Mouse (Mus musculus) thymus, adult 18-20 months (tissue): Measurements from ENCODE around the gene Rell1.
A peak's percentile ranks its signal among the peaks of the same experiment; 100 is the strongest.

Source experiments
- DNase-seq, 2 experiments: peaks; one replicate each; pipeline ENCODE4 v3.0.0; 2022; ENCODE audit warnings: mixed read lengths in 2 of 2

Gene Rell1

DNA sequence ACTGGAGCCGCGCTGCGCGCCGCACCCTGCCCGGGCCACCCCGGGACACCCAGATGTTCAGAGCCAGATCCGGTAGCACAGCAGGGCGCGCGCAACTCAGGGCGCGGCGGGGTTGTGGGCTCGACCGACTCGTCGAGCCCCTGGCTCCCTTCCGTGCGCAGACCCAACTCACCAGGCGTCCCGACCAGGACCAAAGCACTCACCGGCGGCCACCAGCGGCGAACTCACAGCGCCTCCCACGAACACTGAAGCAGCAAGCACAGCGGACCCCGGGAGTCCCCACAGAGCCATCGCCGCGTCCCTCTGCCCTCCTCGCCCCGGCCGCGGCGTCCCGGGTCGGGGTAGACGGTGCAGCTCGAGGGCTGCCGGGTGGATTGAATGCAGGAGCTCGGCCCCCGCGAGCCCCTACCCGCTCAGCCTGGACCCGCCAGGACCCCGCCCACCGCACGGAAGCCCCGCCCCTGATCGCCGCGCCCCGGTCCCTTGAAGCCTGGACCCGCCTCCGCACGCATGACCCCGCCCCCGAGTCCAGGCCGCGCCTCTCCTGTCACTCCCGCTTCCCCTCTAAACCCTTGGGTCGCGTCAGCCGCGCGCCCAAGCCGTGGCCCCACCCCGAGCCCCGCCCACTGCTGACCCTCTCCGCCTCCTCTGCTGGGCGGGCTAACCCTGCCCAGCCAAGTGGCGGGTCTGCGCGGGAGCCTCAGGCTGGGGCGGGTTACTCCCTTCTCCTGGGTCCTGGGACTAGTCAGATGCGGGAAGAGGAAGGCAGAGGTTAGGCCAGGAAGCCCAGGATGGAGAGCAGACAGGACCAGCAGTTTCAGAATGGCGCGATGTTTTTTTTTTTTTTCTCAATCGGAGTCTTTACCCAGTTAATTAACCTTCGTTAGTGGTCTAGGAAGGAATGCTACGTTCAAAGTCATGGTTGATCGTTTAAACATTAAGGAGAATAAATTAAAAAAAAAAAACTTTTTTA lies at the start of gene Rell1:
Rell1 (minus strand) TSS at position 455 of the 973 bp plus-strand sequence.
- DNase-seq: peak; percentile 95

DNA sequence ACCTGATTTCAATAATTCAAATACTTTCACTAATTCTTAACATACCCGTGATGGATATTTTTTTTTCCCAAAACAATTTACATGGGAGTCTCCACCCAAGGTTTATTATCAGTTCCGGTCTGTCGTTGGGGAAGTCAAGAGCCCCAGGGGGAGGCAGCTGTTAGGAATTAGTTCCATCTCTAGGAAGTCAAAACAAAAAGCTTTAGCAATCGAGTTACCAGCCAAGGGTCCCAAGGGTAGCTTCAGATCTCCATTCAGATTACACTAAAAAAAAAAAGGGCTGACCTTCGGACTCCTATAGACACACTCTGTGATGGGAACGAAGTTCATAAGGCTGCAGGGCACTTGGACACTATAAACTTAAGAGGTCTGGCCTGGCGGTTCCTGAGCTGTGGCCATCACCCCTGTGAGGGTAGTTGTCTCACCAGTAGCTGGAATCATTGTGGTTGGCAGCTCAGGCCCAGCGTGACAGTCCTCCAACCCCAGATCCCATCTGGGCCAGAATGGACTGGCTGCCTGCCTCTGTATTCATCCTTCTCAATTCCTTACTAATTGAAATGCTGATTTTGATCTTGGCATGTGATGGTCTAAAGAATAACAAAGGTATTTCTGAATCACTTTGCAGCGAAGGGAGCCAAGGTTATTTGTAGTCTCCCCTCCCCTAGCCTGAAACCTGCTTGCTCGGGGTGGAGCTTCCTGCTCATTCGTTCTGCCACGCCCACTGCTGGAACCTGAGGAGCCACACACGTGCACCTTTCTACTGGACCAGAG lies 44.1 kb upstream of the Rell1 start:
- DNase-seq: no peak

DNA sequence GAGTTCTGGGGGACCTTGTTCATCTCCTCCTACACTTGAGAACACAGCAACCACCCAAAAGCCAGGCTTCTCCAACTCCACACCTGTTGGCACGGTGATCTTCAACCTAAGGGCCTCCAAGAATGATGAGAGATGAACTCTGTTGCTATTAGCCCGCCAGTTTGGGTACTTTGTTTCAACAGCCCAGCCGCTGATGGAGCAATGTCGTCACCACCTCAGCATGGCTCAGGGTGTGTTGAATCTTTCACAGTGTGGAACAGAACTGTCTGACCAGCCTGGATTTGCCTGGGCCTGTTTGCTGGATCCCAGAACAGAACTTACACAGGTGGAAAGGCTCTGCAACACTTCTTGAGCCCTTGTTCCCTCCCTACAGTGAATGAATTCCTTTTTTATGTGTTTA lies 37.9 kb upstream of the Rell1 start:
- DNase-seq: no peak

DNA sequence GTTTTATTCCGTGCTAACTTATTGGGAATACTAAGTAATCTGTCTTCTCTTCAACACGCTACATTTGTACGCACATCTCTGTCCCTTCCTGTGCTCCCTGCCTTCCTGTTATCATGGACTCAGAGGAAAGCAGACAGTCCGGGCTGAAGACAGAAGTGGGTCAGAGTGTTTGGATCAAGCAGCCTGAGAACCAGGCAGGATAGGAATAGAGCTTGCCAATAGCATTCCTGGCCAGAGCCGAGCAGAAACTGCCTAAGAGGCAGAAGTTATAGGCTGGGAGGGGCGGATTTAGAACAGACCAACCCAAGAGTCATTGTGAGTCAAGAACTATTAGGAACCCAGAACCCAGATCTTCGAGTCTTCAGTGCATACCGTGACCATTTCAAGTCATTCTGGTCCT lies 34.6 kb upstream of the Rell1 start:
- no peak for DNase-seq

DNA sequence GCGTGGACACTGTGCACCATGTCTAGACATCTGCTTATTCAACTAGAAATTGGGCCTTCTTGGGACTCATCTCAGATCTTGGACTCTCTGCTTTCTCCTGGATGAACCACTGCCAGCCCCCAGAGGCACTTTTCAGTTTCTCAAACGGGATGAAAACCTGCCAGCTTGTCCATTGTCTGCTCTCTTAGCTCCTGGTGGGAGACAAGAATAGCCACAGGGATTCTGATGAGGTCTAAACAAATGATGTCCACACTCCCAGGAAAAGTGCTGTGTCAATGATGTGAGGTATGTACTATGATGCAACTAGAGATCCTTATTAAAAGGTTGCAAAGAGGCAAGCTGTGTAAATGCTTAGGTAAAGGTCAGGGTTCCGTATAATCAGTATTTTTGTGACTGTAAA lies 25.2 kb upstream of the Rell1 start:
- no peak for DNase-seq

DNA sequence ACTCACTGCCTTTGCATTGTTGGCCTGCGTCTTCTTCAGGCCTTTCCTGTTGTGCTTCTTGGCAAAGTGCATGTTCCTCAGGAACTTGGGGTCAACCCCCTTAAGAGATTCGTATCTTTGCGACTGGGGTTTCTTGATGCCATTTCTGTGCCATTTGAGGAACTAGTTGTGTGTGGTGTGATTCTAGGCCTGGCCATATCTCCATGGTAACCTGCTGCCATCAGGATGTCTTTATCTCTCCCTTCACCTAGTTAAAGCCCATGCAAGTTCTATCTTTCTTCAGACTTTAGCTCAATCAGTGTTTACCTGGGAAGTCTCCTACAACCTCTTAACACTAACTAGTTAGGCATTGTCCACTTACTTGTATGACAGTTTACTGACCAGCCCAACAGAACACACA lies 22.0 kb upstream of the Rell1 start:
- no peak for DNase-seq

DNA sequence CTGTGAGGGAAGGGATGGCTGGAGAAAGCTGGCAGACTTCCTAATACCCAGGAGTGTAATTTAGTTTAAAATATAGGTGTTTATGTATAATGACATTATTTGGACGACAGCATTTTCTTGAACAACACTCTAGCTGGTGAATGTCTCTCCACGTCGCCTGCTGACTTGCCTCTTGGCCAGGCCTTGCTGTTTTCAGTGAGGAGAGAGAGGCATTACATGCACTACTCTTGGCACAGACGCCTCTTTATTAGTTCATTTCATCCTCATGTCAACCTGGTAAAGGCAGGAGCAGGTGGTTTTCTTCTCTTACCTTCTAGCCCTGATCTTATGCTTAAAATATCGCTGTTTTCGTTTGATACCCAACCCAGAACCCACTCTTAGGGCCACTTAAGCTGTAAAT lies 17.6 kb upstream of the Rell1 start:
- DNase-seq: no peak

DNA sequence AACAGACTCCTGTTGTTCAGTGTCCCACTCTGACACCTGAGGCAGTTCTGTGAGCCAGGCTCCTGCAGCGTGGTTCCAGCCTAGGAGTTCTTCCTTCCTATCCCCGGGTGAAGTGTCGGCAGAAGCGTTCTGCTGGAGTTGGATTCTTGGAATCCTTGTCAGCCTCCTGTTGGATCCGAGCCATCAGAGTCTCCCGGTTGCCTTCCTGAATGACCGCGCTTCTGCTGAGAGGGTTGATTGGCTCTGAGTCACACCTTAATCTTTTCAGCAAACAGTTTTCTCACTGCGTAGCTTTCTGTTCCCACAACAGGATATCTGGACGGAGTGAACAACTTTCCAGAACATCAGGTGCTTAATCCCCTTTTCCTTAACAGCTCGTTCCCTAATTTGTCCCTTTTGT lies 13.6 kb upstream of the Rell1 start:
- DNase-seq: no peak

DNA sequence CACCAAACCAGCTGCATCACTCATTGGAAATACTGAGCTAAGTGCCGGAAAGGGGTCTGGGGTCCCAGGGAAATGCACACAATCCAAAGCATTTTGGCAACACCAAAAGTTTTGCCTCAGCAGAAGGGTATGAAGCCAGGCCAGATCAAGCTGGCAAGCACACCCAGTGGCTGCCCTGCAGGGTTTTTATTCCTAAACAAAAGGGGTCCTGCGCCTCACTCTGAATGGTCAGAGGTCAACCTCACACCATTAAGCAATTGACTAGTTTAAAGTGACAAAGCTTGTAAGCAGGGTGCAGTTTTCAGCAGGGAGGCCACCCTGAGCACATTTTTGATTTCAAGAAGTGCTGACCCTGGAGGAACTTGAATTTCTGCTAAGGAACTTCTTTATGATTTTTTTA lies 2.3 kb upstream of the Rell1 start:
- no peak for DNase-seq

DNA sequence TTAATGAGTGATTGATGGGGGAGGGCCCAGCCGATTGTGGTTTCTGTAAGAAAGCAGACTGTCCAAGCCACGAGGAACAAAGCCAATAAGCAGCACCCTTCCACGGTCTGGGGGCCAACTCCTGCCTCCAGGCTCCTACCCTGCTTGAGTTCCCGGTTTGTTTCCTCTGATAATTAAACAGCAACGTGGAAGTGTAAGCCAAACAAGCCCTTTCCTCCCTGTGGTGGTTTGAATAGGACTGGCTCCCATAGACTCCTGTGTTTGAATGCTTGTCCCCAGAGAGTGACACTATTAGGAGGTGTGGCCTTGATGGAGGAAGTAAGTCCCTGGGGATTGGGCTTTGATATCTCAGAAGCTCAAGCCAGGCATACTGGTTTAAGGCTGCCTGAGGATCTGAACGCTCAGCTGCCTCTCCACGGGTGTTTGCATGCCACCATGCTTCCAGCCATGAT lies 1.6 kb upstream of the Rell1 start:
- no peak for DNase-seq

DNA sequence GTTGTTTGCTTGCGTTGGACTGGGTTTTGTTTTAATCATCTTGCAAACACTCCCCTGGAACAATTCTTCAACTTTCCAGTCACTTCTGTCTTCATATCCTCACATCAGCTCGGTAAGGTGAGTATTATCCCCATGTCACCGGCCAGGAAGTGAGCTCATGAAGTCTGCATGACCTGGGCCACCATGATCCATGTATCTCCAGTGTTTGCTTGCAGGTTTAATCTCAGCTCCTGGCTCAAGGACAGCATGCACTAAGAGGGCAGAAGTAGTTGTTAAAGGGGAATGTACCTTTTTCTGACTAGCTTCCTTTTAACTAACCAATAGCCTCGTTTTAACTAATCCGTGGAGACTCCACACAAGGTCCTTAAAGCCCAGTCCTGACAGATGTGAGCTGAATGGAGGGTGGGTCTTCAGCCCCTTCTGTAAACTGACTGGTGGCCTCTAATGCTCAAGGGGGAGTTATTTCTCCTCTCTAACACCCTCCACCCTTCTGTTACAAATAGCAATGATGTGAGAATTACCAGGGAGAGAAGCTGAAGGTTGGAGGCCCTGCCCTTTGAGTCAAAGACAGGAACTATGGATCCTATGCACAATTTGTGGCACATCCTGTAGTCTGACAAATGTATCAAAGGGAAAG lies 897 bp upstream of the Rell1 start:
- no peak for DNase-seq

DNA sequence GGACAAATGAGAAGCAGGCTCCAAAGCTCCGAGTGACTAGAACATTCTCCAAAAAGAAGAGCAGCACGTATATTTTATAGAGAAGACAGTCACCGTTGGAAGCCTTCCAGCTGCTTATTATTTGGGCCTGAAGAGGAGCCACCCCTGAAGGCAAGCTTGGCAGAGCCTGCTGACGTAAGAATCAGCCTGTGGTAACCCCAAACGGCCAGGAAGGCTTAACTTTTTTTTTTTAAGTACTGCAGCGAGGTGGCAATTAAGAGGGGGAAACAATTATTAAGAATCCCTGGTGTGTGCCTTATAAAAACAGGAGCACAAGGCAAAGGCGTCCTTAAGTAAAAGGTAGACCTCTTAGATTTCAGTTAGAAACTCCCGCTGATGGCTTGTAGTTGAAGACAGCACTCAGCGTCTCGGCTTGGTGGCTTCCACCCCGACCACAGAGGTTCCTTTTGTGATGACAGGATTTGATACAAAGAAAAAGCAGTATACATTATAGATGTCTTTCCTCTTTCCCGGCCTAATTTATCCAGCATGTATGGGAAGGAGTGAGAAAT lies 1.0 kb downstream of the Rell1 start:
- no peak for DNase-seq

DNA sequence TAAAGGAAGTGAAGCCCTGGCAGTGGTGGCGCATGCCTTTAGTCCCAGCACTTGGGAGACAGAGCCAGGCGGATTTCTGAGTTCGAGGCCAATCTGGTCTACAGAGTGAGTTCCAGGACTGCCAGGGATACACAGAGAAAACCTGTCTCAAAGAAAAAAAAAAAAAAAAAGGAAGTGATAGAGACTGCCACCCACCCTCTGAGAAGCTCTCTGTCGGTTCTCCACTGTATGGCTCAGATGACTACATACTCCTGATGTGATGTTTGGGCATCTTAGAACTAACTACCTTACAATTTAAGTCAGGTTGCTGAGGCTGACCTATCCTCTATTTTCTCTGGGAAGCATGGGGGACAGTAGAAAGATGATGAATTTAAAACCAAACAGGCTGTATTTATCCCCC lies 2.3 kb downstream of the Rell1 start:
- DNase-seq: no peak

DNA sequence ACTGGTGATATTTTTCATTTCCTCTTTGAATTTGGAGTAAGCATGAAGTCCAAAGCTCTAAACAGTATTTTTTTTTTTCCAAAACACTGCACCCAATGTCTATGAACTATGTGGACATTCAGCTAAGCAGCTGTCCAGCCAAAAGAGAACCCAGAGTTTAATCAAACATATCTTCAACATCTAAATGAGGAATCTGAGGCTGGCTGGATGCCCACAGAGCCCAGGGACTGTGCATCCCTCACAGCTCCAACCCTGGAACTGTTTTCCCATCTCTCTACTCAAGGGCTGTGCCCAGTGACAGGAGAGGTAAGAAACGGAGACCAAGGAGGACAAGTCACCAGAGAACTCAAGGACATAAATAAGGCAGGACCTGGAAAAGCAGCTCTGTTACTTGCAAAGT lies 2.8 kb downstream of the Rell1 start:
- DNase-seq: no peak

DNA sequence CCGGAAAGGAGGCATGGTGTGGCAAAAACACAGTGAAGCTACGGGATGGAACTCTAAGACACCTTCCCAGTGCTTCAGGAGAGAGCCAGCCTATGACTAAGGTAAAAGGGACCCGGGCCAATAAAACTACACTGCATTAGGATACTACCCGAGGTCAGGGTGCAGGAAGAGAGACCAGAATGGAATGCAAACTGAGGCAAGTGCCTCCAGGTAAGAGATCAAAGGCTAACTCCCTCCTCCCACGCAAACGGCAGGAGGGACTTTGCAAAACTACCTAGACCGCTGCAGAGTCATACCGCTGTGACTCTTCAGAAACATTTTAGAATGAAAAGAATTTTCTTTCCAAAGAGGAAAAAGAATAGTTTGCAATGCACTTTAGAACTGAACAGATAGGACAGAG lies 4.1 kb downstream of the Rell1 start:
- no peak for DNase-seq

DNA sequence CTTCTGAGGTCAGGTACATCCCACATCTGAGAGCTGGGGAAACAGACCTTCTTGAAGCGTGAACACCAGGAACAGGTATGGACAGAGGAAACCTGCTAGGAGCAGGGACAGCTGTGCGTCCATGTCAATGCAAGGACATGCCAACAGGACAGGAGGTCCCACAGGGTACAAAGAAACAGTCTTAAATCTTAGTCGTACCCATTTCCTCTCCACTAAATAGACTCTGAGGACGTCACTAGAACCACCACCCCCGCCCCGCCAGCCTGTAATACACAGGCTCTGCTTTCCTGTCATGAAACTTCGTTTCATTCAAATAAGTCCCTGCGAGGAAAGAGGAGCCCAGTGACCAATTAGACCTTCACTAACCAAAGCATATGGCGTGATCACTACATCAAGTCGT lies 7.0 kb downstream of the Rell1 start:
- no peak for DNase-seq

DNA sequence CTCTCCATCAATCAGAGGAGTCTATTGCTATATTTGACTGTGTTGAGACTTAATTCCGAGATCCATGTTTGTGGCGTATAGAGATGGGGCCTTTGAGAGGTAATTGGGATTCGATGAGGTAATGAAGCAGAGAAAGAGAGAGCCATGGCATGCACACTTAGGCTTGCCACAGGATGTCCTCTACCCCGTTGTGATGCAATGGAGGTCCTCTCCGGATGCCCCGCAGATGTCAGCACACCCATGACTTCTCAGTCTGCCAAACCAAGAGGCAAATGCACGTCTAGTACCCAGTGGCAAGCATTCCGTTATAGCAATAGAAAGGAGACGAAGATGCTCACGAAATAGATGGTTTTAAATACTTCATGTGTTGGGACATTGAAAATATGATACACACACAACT lies 8.1 kb downstream of the Rell1 start:
- no peak for DNase-seq

DNA sequence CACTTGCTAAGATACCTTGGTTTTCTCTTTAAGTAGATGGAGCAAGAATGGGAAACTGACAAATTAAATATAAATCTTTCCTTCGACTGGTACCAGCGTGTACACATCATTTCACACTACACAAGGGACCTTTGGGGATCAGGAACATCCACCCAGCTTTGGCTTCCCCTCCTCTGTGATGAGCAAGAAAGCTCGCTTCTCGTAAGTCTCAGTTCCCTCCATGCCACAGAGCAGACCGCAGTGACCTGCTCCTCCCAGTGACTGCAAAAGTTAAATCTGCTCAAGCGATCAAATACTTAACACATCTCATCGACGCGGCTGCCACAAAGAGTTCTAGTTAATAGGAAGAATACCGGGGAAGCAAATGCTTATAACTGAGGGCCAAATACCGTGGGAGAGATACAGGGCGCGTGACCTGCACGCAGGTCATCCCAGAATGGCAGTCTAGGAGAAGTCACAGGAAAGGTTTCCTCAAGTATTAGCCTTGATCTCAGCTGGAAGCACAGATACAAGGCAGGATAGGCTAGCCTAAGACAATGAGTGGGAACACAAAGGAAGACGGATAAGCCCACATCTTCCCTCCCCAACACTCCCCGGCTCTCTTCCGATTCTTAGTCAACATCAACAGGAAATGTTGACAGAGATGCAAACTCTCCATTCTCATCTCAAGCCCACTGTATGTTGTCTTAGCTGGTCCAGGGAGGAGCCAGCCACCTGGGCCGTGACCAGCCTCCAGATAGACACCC lies 9.6 kb downstream of the Rell1 start:
- no peak for DNase-seq

DNA sequence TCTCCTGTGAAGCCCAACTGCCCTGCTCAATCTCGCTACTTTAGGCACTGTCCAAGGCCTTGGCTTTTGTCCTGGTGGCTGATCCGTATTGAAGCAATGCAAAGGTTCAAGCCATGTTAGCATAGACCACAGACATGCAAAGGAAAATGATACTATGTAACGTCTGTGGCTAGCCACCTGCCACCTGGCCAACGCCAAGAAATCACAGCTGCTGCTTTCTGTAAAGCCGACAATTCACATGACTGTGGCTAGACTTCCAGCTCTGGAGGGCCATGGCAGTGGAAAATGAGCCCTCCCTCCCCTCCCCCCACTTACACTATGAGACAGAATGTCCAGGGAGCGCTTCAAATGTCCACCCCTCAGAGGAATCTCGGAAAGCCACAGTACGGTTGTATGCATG lies 11.1 kb downstream of the Rell1 start:
- no peak for DNase-seq

DNA sequence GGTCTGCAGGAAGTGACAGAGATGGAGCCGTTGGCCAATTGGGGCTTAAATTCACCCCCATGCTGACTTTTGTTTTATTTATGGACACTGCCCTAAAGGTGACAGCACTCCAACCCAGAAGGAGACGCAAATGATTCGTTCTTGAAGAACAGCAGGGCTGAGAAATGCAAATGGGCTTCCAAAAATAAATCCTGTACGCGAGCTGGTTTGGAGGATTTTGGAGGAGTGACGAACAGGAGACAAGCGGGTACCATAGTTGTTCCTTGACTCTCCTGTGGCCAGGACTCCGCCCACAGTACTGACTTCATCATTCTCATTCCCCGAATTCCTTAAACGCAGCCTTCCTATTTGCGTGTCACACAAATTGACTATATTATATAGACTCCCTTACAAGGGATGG lies 12.3 kb downstream of the Rell1 start:
- no peak for DNase-seq

DNA sequence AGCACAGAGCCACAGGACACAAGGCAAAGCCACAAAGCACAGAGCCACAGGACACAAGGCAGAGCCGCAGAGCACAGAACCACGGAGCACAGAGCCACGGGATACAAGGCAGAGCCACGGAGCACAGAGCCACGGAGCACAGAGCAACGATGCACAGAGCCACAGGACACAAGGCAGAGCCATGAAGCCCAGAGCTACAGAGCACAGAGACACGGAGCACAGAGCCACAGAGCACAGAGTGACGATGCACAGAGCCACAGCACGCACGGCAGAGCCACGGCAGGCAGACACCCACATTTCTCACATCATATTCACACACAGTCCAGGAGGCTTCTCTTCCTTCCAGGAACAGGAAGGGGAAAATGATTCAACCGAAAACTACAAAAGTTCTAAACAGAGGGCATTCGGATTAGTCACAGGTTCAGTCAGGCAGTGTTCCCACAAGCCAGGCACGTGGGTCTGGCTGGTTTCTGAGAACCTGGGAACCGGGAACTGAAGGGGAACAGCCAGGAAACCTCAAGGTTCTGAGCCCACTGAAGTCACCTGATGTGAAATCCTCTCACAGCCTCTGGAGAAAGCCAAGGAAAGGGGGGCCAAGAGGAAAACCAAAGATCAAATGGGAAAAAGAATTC lies 15.2 kb downstream of the Rell1 start:
- DNase-seq: no peak

DNA sequence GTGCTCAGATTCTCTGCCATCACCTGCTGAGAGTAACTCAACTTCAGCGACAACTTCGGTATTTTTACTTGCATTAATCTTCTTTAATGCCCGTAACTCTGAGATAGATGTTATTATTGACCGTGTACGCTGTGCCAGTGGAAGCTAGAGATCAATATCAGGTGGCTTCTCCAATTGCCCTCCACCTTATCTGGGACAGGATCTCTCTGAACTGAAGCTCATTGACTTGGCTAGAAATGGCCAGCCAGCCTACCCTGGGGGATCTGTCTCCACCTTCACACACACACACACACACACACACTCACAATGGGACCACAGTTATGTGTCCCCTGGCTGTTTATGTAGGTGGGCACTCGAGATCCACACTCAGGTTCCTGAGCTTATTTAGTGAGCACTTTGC lies 16.7 kb downstream of the Rell1 start:
- no peak for DNase-seq
